Mouse (Mus musculus): ENCODE results near the gene Cd83.

Gene Cd83

GRCm38 (mm10) chr13:43784725-43785711 is at the start of gene Cd83:
Cd83 (plus strand) TSS chr13:43784775.
- DNase-seq = peak; percentile 47

- DNase-seq = peak; percentile 77
These were observed 44.8 kb upstream of the Cd83 start for GRCm38 (mm10) chr13:43739598-43740275.

- DNase-seq = no peak
These were observed 44.3 kb upstream of the Cd83 start for GRCm38 (mm10) chr13:43740276-43740608.

GRCm38 (mm10) chr13:43742677-43743076 is 41.9 kb upstream of the Cd83 start:
- no peak for DNase-seq

GRCm38 (mm10) chr13:43744259-43744658 is 40.3 kb upstream of the Cd83 start:
- no peak for DNase-seq

GRCm38 (mm10) chr13:43750301-43750700 is 34.3 kb upstream of the Cd83 start:
- no peak for DNase-seq

- no peak for DNase-seq
These were observed 33.6 kb upstream of the Cd83 start for GRCm38 (mm10) chr13:43750966-43751365.

GRCm38 (mm10) chr13:43752407-43752806 is 32.2 kb upstream of the Cd83 start:
- no peak for DNase-seq

- no peak for DNase-seq
These were observed 30.9 kb upstream of the Cd83 start for GRCm38 (mm10) chr13:43753652-43754051.

GRCm38 (mm10) chr13:43754455-43755128 is 30.0 kb upstream of the Cd83 start:
- no peak for DNase-seq

- DNase-seq = no peak
These were observed 29.0 kb upstream of the Cd83 start for GRCm38 (mm10) chr13:43755573-43755972.

GRCm38 (mm10) chr13:43761156-43761855 is 23.3 kb upstream of the Cd83 start:
- no peak for DNase-seq

- DNase-seq = no peak
These were observed 21.7 kb upstream of the Cd83 start for GRCm38 (mm10) chr13:43762901-43763300.

- no peak for DNase-seq
These were observed 21.1 kb upstream of the Cd83 start for GRCm38 (mm10) chr13:43763301-43763994.

- no peak for DNase-seq
These were observed 20.5 kb upstream of the Cd83 start for GRCm38 (mm10) chr13:43763995-43764579.

GRCm38 (mm10) chr13:43765293-43765814 is 19.2 kb upstream of the Cd83 start:
- DNase-seq = no peak

- no peak for DNase-seq
These were observed 17.5 kb upstream of the Cd83 start for GRCm38 (mm10) chr13:43766786-43767680.

- no peak for DNase-seq
These were observed 11.6 kb upstream of the Cd83 start for GRCm38 (mm10) chr13:43773020-43773419.

GRCm38 (mm10) chr13:43773965-43774566 is 10.5 kb upstream of the Cd83 start:
- no peak for DNase-seq
